Mouse (Mus musculus) T-helper 17 cell (primary cell): ENCODE measurements around the gene Ybx1.

ENCODE experiments used
- in situ Hi-C, 2 experiments: fragments of 300-600 bp; cut with MboI, MseI; formaldehyde crosslinking; loops; 1 replicate in 1 of 2; 2 replicates in 1 of 2; pipeline ENCODE4 v1.15.1; 2025; ENCODE audit warnings: high pct_unique_total_duplicates in 2 of 2

The Ybx1 gene

DNA sequence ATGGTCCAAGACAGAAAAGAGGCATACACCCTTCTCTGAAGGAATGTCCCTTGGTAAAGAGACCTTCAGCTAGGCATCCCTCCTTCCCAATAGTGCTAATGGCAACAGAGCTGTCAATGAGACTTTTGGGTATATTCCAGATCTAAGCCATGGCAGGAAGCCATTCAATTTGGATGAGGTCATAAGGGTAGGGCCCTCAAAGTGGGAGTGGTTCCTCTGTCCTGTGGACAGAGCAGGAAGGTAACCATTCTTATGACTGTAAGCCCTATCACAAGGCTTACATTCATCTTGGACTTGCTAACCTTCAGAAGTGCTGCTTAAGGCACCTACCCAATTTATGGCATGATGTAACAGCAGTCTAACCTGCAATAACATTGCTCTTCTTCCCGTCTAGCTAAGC lies 19.8 kb downstream of the Ybx1 start:
- in situ Hi-C loops, result no loop called here

DNA sequence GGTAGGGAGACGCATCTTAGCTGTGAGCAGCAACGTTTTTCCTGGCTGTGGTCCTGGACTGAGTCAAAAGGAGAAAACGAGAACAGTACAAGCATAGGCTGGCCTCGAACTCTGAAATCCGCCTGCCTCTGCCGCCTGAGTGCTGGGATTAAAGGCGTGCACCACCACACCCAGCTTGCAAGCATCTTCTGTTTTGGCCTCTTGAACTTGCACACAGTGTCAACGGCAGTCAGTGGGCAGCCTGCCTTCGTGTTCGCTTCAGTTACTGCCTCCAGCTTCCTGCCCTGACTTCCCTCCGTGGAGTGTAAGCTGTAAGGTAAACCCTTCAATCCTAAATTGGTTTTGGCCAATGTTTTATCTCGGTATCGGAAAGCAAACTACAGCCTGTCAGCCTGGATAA lies 27.8 kb downstream of the Ybx1 start:
- in situ Hi-C loops, result no loop called here

DNA sequence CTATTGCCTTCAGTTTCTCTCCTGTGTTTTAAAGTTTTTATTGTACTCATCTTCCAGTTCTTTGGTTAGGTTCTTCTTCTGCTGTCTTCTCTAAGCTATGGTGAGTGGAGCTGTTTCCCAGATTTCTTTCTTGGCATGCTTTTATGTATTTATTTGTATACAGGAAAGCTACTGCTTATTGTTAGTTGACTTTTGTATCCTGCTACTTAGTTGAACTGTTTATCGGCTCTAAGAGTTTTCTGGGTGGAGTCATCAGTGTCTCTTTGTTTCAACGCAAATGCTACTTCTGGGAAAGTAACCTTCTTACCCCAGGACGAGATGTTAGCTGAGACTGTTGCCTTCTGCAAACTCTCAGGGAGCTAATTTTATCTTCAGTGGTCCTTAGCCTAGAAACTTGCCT lies 30.9 kb downstream of the Ybx1 start:
- in situ Hi-C loops, result no loop called here

DNA sequence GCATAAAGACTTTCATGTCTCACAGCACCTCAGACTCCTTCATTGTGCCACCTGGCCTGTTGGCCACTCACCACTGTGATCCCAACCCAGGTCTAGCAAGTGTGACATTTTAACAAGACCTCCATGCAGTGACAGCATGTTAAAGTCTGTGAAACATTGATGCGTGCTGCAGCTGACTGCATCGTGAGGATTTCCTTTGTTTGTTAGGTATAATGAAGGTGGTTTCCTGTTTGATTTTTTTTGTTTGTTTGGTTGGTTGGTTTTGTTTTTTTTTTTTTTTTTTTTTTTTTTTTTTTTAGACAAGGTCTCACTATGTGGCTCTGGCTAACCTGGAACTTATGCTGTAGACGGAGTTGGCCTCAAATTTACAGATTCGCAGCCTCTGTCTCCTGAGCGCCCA lies 31.9 kb downstream of the Ybx1 start:
- in situ Hi-C loops, result no loop called here

DNA sequence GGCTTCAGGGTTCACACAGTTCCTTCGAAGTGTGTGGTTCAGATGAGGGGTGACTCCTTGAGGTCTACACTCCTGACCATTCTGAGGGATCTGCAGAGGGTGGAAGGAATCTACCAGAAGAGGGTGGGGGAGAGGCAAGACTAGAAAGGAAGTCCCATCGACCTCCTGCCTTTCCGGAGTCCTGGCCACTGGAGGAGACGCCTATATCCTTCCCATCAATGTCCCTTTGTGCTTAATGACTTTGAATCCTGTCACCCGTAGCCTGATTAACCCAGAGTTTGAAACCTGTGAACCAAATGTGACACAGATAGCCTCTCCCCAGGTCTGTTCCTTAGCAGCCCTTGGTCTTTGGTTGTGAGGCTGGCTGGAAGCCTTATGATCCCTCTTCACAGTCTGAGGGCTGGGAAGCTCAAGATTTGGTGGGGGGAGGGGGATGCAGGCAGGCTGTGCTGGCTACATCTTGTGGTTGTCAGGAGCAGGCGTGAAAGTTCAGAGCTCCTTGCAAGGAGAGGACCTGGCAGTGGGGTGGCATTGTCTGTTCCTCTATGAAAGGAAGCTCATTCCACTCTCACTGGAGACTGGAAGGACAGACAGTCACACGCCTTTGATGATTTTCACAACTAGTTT lies 33.2 kb downstream of the Ybx1 start:
- in situ Hi-C loops, result no loop called here

DNA sequence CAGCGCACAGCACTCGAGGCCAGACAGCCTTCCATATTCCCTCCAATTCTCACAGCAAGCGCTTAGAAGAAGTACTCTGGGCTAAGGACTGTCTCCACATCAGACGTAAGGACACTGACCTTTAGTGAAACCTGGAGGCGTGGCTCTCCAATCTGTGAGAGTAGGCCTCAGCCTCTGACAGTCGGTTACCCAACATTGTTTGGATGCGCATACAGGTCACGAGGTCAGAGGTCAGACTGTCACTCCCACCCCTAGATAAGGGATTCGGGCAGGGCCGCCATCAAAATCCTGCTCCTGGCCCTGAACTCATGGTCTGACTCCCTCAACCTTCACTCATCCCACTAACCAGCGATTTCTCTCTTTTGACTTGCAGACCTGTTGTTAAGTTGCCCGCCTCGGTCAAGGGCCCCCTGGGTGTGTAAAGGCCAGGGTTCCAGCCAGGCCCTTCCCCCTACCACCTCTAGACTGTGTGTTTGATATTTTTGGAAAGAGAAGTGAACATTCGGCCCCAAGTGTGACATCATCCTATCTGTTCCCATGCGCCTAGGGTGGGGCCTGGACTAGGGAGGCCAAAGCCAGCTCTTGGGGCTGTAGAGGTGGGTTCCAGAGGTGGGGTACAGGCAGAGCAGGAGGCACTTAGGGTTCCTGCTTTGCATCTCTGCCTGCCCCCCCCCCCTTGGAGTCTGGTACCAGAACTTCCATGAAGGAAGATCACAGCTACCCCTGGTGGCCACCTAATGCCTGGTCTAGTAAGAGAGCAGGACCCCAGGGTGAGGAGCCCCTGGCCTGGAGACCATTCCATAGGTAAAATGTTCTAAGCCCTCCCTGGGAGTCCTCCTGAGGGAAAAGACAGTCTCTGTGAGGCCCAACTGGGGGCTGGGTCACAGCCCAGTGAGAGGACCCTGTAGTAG lies 34.8 kb downstream of the Ybx1 start:
- in situ Hi-C loops, result loop anchor here in 1 of 2 experiments (10.0 kb wide), 1 partner anchor 885 kb away; no protein-coding TSS in a partner anchor

DNA sequence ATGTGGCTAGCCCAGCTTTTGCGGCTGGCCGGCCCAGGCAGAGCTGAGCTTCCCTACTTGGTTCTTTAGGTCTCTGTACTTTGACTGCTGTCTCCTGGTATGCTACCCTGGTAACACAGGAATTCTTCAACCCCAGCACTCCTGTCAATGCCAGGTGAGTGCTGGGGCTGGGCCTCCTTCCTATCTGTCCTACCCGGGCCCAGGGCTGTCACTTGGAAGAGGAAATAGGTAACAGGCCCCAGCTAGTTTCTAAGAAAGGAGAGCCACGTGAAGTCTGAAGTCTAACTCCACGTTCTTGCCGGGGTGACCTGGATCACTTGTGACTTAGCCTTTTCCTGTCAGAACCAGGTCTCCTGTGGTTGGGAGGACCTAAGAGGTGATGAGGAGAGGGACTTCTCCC lies 37.3 kb downstream of the Ybx1 start:
- in situ Hi-C loops, result loop anchor here in 1 of 2 experiments (10.0 kb wide), 1 partner anchor 888 kb away; no protein-coding TSS in a partner anchor

DNA sequence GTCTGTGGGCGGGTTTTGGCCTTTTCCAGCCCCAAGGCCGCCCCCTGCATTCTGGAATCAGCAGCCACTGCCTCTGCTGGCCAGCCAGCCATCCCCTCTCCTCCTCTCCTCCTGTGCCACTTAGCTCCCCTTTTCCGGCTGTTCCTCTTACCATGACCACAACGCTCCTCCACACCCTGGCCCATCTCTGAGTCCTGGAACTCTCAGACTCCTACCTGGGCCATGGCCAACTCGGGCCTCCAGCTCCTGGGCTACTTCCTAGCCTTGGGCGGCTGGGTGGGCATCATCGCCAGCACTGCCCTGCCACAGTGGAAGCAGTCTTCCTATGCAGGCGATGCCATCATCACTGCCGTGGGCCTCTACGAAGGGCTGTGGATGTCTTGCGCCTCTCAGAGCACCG lies 39.1 kb downstream of the Ybx1 start, which contains the start of gene Cldn19:
Gene Cldn19 (plus strand): TSS at position 64 of the 400 bp plus-strand sequence.
- in situ Hi-C loops, result loop anchor here in 1 of 2 experiments (10.0 kb wide), 1 partner anchor 889 kb away; no protein-coding TSS in a partner anchor

DNA sequence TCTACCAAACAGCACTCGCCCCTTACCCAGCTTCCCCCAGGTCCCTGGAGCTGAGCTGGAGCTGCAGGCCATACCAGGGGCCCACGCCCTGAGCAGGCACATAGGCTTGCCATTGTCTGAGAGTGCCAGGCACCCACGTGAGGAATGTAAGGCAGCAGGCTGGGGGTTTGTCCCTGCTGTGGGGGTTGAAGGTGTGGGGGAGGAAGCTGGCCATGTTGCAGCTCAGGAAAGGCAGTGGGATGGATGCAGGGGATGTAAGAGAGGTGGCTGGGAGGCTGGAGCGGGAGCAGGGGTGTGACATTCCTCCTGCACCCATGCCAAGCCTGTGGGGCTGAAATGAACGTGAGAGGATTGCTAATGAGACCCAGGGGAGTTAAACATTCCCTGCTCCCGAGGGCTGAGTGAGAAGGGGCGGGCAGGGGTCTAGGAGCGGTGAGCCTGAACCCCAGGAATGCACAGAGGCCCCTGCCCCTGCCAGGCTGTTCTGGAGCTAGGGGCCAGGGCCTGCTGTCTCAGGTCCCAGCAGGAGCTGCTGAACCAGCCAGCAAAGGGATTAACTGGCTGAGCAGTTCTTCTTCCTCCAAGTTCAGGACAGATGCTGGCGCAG lies 40.3 kb downstream of the Ybx1 start:
- in situ Hi-C loops, result loop anchor here in 1 of 2 experiments (10.0 kb wide), 1 partner anchor 891 kb away; no protein-coding TSS in a partner anchor

DNA sequence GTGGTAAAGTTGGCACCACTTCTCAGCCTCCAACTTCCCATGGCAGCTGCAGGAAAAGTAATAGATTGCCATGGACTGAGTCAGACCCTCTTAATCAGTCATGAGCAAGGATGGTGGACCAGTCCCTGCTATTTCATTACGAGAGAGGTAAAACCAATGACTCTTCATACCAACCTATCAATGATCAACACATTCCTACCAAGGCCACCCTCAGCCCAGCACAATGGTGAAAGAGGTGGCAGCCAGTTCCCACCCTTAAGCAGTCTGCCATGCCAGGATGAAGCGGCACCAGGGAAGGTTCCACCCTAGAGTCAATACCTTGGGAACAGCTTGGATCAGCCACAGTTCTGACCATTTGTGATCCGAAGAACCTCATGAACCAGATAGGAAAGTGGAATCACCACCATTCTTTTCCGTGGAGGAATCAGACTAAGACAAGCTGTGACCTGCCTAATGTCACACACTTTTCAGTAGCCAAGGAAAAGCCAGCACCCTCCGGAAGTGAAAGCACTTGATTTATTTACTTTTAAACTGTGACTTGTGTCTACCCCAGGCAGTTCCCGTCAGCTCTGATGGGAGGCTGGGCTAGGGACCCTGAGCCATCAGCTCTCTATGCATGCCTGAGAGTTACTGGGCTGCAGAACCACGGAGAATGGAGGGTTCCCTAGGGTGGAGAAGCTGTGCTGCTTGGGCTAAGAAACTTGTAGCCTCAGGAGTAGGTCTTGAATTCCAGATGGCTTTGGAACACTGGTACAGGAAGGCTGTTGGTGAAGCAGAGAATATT lies 42.2 kb downstream of the Ybx1 start:
- in situ Hi-C loops, result loop anchor here in 1 of 2 experiments (10.0 kb wide), 1 partner anchor 893 kb away; no protein-coding TSS in a partner anchor

DNA sequence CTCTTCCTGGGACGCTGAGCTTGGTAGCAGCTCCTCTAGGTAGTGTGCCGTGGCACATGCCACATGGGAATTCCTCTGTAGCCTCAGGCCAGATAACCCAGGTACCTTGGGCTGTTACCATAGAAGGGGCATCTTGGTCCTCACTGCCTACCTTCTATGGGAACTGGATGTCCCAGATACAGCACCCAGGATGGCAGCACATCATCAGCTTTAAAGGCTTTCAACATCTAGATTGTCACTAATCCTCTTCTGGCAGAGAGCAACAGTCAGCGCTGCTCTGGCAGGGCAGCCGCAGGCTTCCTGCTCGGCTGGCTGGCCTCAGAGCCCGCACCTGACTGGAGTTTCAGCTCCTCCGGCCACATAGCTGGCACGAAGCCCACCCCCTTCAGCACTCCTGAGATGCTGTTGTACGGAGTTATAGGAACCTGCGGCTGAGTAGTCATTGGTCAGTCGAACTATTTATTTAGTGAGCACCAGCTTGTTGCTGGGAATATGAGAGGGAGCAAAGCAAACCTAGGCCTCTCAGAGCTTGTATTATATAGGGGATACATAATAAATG lies 45.9 kb downstream of the Ybx1 start:
- in situ Hi-C loops, result loop anchor here in 1 of 2 experiments (10.0 kb wide), 1 partner anchor 416 kb away; no protein-coding TSS in a partner anchor

DNA sequence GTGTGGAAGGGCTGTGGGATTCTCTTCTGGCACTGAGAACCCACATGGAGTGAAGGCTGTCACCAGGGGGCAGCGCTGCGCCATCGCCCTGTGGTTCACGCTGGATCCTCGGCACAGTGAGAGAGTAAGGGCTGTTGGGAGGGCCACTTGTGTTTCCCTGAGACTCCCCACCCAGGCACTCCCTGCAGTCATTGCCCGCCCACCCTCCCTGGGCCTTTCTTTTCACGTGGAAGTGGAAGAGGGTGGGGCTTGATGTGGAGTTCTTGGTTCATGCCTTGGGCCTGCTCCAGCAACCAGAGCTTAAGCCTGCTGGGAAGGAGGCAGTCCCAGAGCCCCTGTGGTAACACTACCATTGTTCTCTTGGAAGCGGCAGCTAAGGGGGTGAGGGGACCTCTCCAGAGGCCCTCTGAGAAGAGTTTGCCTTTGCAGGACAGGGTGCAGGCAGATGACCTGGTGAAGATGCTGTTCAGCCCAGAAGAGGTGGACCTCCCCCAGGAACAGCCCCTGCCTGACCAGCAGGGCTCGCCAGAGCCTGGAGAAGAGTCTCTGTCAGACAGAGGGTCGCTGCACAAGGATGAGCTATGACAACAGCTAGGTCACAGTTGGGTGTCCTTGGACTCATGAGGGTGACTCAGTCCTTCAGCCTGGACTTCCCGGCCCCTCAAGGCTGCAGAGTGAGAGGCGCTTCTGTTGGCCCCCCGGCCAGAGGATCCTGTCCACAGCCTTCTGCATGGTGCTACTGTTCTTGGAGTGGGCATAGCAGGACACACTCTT lies 46.8 kb downstream of the Ybx1 start:
- in situ Hi-C loops, result loop anchor here in 1 of 2 experiments (10.0 kb wide), 1 partner anchor 417 kb away; no protein-coding TSS in a partner anchor

DNA sequence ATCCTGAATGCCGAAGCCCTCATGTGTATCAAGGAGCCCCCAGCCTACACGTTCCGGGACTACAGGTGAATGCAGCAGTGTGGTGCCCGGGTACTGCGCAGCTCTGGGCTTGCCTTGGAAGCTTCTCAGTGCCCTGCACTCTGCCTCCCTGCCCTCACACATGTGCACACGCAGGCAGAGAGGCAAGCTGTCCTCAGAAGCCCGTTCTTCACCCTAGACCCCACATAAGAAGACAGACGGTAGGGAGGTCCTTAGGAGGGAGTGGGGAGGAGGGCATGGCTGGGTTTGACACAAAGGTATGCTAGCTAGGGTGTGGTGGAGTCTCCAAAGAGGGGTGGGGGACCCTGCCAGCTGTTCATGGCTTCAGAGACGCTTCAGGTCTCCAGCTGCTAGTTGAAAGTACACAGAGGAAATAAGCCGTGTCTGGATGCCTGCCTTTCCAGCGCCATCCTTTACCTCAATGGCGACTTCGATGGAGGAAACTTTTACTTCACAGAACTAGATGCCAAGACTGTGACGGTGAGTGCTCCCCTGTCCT lies 47.6 kb downstream of the Ybx1 start:
- in situ Hi-C loops, result loop anchor here in 1 of 2 experiments (10.0 kb wide), 1 partner anchor 418 kb away; no protein-coding TSS in a partner anchor

DNA sequence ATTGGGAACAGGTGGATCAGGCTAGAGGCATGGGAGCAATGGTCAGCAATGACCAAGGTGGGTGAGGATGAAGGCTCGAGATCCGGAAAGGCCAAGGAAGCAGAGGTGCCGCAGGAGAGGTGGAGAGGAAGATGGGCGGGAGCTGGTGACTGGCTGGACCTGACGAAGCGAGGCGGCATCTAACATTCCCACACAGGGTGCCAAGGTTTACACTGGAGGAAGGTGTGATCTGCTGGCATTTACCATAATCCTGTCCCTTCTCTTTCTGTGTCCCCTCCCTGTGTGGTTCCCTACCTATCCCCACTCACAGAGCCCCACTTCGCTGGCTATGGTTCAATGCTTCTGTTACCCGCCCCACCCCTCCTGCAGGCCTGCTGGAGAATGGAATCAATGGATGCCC lies 48.4 kb downstream of the Ybx1 start:
- in situ Hi-C loops, result loop anchor here in 1 of 2 experiments (10.0 kb wide), 1 partner anchor 419 kb away; no protein-coding TSS in a partner anchor

DNA sequence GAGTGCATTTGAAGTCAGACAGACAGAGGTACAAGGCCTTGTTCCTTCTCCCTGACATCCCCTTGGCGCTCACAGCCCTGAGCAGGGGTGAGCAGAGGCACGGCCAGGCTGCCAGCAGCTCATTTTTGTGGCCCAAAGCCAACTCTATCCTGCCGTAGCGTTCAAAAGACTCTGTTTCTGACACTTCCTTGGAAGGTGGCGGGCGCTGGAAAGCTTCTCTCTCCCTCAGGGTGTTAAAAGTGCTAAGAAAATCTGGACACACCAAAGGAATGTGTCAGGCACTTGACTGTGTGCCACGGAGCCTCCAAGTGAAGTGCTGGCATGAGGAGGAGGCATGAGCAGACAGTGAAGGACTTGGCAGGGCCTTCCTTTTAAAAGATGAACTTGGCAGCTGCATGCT lies 48.8 kb downstream of the Ybx1 start:
- in situ Hi-C loops, result loop anchor here in 1 of 2 experiments (10.0 kb wide), 1 partner anchor 419 kb away; no protein-coding TSS in a partner anchor

DNA sequence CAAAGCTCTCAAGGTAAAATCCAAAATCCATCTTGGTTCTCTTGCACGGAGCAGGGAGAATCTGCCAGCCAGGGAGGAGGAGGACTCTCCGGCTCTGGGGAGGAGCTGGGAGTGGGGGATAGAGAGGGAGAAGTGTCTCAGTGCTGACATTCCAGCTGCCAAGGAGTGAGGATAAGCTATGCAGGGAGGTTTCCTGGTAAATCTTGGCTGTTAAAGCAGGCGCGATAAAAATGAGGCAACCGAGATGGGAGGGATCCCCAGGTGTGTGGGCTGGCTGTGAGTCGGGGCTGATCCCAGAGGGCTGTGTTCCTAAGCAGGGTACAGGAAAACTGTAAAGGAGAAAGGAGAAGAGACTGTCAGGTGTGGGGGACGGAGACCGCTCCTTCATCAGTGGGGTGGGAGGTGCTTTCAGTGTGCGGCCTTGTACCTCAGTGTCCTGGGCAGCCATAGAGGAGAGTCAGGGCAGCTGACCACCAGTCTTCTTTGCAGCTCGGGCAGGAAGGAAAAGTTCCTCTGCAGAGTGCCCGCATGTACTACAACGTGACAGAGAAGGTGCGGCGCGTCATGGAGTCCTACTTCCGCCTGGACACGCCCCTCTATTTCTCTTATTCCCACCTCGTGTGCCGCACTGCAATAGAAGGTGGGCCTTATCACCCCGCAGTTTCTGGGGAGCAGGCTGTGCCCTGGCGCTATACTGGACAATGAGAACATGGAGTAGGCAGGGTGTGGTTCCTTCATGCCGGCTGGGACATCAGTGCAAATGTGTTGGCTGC lies 49.8 kb downstream of the Ybx1 start:
- in situ Hi-C loops, result loop anchor here (5.0 to 10.0 kb wide), 2 partner anchors 418 to 420 kb away; no protein-coding TSS in a partner anchor

DNA sequence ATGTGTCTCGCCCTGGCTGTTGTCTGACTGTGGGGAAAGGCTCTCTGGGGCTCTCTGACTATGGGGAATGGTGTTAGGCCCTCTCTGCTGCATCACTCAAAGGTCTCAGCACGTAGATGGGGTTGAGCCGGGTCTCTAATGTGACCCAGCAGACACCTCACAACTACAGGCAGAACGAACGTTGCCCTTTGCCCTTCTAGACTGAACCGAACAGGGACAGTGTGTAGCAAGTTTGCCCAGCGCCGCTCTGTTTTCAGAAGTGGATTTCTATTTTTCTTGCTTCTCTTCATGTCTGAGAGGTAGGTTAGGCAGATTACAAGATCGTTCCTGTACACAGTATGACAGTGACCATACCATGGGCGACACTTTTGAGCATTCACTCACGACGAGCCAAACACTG lies 51.8 kb downstream of the Ybx1 start:
- in situ Hi-C loops, result loop anchor here (5.0 to 10.0 kb wide), 2 partner anchors 420 to 422 kb away; no protein-coding TSS in a partner anchor

DNA sequence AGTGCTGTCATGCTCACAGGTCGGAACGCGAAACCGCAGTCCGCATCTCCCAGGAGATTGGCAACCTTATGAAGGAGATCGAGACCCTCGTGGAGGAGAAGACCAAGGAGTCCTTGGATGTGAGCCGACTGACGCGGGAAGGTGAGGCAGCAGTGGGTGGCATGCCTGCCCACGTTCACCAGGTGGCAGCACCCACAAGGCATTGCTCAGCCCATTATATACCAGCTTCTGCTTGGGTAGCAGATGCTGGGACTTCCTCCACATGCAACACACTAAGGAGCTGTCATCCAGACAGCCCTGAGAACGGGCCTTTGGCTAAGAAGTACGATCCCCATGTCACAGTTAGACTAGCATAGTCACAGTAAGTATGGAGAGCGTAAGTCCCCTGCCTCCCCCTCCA lies 52.7 kb downstream of the Ybx1 start:
- in situ Hi-C loops, result loop anchor here (5.0 to 10.0 kb wide), 2 partner anchors 421 to 423 kb away; no protein-coding TSS in a partner anchor
